In genomic region chr1:55362634-55363033, GRCm38 (mm10) we compare ENCODE assay signal across 9 mouse cellular contexts. TPM values are rescaled to one million over a fixed set of nuclear protein-coding genes. Genes with fewer than 3 reads are reported as not detected.
A peak's percentile ranks its signal among the peaks of the same experiment; 100 is the strongest.
DNase-seq lines count a peak whose midpoint lies in the region; ATAC-seq and TF ChIP-seq lines count a peak whose summit lies in the region.
"Had no signal": no experiment of that assay in that cellular context is flagged by ENCODE, and none has a peak within 500 bp of the region (broad histone marks: within the 10 kb centered on the region; RNA-seq: fewer than 3 reads in every experiment).

No protein-coding gene starts in this region.

- H3K27ac ChIP-seq in kidney, postnatal 0 days: no peak overlapping the region
- no peak overlapping the region for H3K27ac ChIP-seq in embryonic facial prominence, embryonic 13.5 days
- no peak overlapping the region for H3K27ac ChIP-seq in hindbrain, postnatal 0 days

- ATAC-seq in kidney, postnatal 0 days (replicated peaks; ENCODE audit: low FRiP score, low read depth): peak; percentile 49
- peak; percentile 26; the same call in 1 of the 2 replicates for ATAC-seq in embryonic facial prominence, embryonic 13.5 days (ENCODE audit: insufficient number of reproducible peaks, insufficient read depth, low FRiP score, low TSS enrichment, low read depth)
- peak; percentile 49; the same call in 1 of the 2 replicates for ATAC-seq in hindbrain, postnatal 0 days

- 0 out of 2 replicates have a peak overlapping the region, but pooled peaks have one; percentile 33 for H3K4me3 ChIP-seq in kidney, postnatal 0 days (replicated peaks; ENCODE audit: low read depth, low read length)
- peak overlapping the region; percentile 50 for H3K4me3 ChIP-seq in embryonic facial prominence, embryonic 13.5 days
- peak overlapping the region; percentile 50 for H3K4me3 ChIP-seq in hindbrain, postnatal 0 days (ENCODE audit: low read length)

- WGBS in kidney, postnatal 0 days: 52% methylated on average over 47 of the region's 49 CpGs
- 52% methylated on average over 39 of the region's 49 CpGs for WGBS in embryonic facial prominence, embryonic 13.5 days
- WGBS in hindbrain, postnatal 0 days: 54% methylated on average over 48 of the region's 49 CpGs

- peaks cover 10% of the 10 kb centered on the region; the same call in 1 of the 2 replicates for H3K27me3 ChIP-seq in kidney, postnatal 0 days (ENCODE audit: insufficient read depth, low read length)
- H3K27me3 ChIP-seq in embryonic facial prominence, embryonic 13.5 days: peaks cover 39% of the 10 kb centered on the region
- peaks cover 9% of the 10 kb centered on the region; the same call in 1 of the 2 replicates for H3K27me3 ChIP-seq in hindbrain, postnatal 0 days (ENCODE audit: insufficient read depth, low read length)

- no peak overlapping the region for H3K9ac ChIP-seq in kidney, postnatal 0 days (ENCODE audit: low read depth, low read length)
- no peak overlapping the region for H3K9ac ChIP-seq in embryonic facial prominence, embryonic 13.5 days
- H3K9ac ChIP-seq in hindbrain, postnatal 0 days (replicated peaks; ENCODE audit: low read length): no peak overlapping the region

- no peaks in the 10 kb centered on the region; the same call in 1 of the 2 replicates for H3K9me3 ChIP-seq in kidney, postnatal 0 days (replicated peaks; ENCODE audit: low read length)
- peaks cover 6% of the 10 kb centered on the region for H3K9me3 ChIP-seq in embryonic facial prominence, embryonic 13.5 days
- no peaks in the 10 kb centered on the region for H3K9me3 ChIP-seq in hindbrain, postnatal 0 days (ENCODE audit: low read length)

- no peak for TF ChIP-seq CTCF in kidney, postnatal 0 days (IDR thresholded peaks at IDR 0.05; ENCODE audit: low read depth)
- no peak for TF ChIP-seq CTCF in hindbrain, postnatal 0 days (IDR thresholded peaks at IDR 0.05; ENCODE audit: low read depth)

- H3K4me1 ChIP-seq in kidney, postnatal 0 days (replicated peaks; ENCODE audit: insufficient read depth, low read length): no peaks in the 10 kb centered on the region
- peaks cover 5% of the 10 kb centered on the region for H3K4me1 ChIP-seq in embryonic facial prominence, embryonic 13.5 days
- no peaks in the 10 kb centered on the region for H3K4me1 ChIP-seq in hindbrain, postnatal 0 days (ENCODE audit: insufficient read depth, low read length)

- H3K36me3 ChIP-seq in kidney, postnatal 0 days (ENCODE audit: insufficient read depth, low read length): no peaks in the 10 kb centered on the region
- H3K36me3 ChIP-seq in embryonic facial prominence, embryonic 13.5 days: no peaks in the 10 kb centered on the region
- H3K36me3 ChIP-seq in hindbrain, postnatal 0 days (ENCODE audit: insufficient read depth, low read length): no peaks in the 10 kb centered on the region

- peak overlapping the region; percentile 59 for H3K4me2 ChIP-seq in kidney, postnatal 0 days (ENCODE audit: low read length)
- peak overlapping the region; percentile 64 for H3K4me2 ChIP-seq in embryonic facial prominence, embryonic 13.5 days
- H3K4me2 ChIP-seq in hindbrain, postnatal 0 days (ENCODE audit: low read depth, low read length): peak overlapping the region; percentile 56

- no peak for DNase-seq in kidney, postnatal 0 days (ENCODE audit: low spot score)
- DNase-seq in kidney, postnatal 10 days: no peak
- DNase-seq in hindbrain, postnatal 0 days (ENCODE audit: low spot score): no peak
- DNase-seq in naive thymus-derived CD4-positive, alpha-beta T cell, adult 2 months (ENCODE audit: low read depth): peak; percentile 12
- DNase-seq in layer of hippocampus, postnatal 14 days (ENCODE audit: low spot score in 2 of 2): no peak
- DNase-seq in cerebellum, adult 18-20 months: no peak
- DNase-seq in spleen, postnatal 36 days (ENCODE audit: low spot score in 2 of 2): no peak

RNA-seq across cellular contexts. Expression of gene Boll, which starts 0.6 kb away (rescaled TPM):
- polyA plus RNA-seq in kidney, postnatal 0 days (2015; fragmentation: Nextera tagmentation; extraction: Ambion mirVana): 0.72 and 1.7 TPM in 2 replicates
- 0.28 and 0.90 TPM in 2 replicates for polyA plus RNA-seq in embryonic facial prominence, embryonic 13.5 days (2015; fragmentation: Nextera tagmentation; extraction: Ambion mirVana)
- not detected in 2 replicates for total RNA-seq in hindbrain, postnatal 0 days (2014; rRNA removed)
- 0.29 and 0.49 TPM in 2 replicates for polyA plus RNA-seq in hindbrain, postnatal 0 days (2015; fragmentation: Nextera tagmentation; extraction: Ambion mirVana)
- total RNA-seq in layer of hippocampus, postnatal 14 days (2021): under 1 TPM in 1 of 2 experiments, not detected in 1; 0.39 TPM
- total RNA-seq: left cerebral cortex, postnatal 14 days had no signal

RNA-seq across cellular contexts. Expression of gene Plcl1, which starts 43.1 kb away (rescaled TPM):
- 3.9 and 4.2 TPM in 2 replicates for polyA plus RNA-seq in kidney, postnatal 0 days (2015; fragmentation: Nextera tagmentation; extraction: Ambion mirVana)
- polyA plus RNA-seq in embryonic facial prominence, embryonic 13.5 days (2015; fragmentation: Nextera tagmentation; extraction: Ambion mirVana): 1.6 and 2.0 TPM in 2 replicates
- 7.2 and 8.2 TPM in 2 replicates for total RNA-seq in hindbrain, postnatal 0 days (2014; rRNA removed)
- polyA plus RNA-seq in hindbrain, postnatal 0 days (2015; fragmentation: Nextera tagmentation; extraction: Ambion mirVana): 4.0 and 4.3 TPM in 2 replicates
- 10 to 100 TPM; 19.8 to 20.5 TPM for total RNA-seq in layer of hippocampus, postnatal 14 days (2021)
